ENCODE assay signal across 17 mouse cellular contexts in the genomic region with DNA sequence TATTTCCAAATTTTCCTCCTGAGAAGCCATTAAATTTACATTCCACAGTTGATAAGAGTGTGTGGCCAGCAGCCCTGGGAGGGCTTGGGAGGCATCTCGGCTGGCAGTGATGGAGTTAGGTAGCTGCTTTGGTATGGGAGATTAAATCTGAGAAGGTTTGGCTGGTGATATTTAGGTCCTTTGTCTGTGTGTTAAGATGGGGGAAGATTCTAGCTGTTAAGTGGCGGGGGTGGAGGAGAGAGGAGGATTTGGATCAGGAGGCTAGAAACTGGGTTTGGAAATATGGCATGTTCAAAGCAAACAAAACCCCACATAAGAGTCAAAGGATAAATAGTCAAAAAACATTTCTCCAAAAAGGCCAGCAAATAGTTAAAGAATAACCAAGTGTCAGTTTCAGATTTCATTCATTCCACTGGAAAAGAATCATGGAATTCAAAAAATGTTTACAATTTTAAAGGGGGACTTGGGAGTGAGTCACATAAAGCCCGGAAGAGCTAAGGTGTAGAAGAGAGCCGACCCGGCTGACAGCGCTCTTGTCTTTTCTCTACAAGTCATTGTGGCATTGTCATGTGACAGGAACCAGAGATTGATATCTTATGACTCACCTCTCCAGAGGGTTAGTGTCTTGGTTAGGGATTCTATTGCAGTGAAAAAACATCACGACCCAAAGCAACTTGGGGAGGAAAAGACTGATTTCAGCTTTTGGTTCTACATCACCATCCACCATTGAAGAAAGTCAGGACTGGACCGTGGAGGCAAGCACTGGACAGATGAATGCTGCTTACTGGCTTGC. TPM values are rescaled to one million over a fixed set of nuclear protein-coding genes. Genes with fewer than 3 reads are reported as not detected.
DNase-seq lines count a peak whose midpoint lies in the region; ATAC-seq and TF ChIP-seq lines count a peak whose summit lies in the region.
"Had no signal": no experiment of that assay in that cellular context is flagged by ENCODE, and none has a peak within 500 bp of the region (broad histone marks: within the 10 kb centered on the region; RNA-seq: fewer than 3 reads in every experiment).

No protein-coding gene starts in this region.

- ATAC-seq in CD4-positive, CD25-positive, alpha-beta regulatory T cell, adult 4 months: peak; percentile 100
- ATAC-seq in activated CD4-positive, CD25-positive, alpha-beta regulatory T cell, adult 4 months: peak; percentile 100

- peak overlapping the region; percentile 70 for H3K4me2 ChIP-seq in myocyte (ENCODE audit: low read depth)

- TF ChIP-seq POLR2A in myocyte (IDR thresholded peaks at IDR 0.05; ENCODE audit: insufficient read length, low read depth): no peak

- no peaks in the 10 kb centered on the region for H3K36me3 ChIP-seq in myocyte (ENCODE audit: control insufficient read depth, insufficient read depth)
- H3K36me3 ChIP-seq: limb, embryonic 10.5 days had no signal

- peak overlapping the region; percentile 63; the same call in 1 of the 2 replicates for H3K27ac ChIP-seq in left cerebral cortex, adult 2 months
- H3K27ac ChIP-seq: limb, embryonic 10.5 days; stomach, postnatal 0 days had no signal

- H3ac ChIP-seq in myocyte (ENCODE audit: control insufficient read depth, insufficient read length): no peak overlapping the region

- H3K4me3 ChIP-seq in left cerebral cortex, adult 2 months: no peak overlapping the region
- H3K4me3 ChIP-seq in myocyte: no peak overlapping the region
- H3K4me3 ChIP-seq: limb, embryonic 10.5 days had no signal

- DNase-seq in left cerebral cortex, adult 2 months (ENCODE audit: extremely low spot score in 1 of 2, low spot score in 2 of 2): no peak
- DNase-seq in left cerebral cortex, adult 8-10 months (ENCODE audit: low spot score in 2 of 2): no peak
- DNase-seq in layer of hippocampus, postnatal 25 days (ENCODE audit: extremely low spot score in 1 of 2, low spot score in 1 of 2): no peak
- DNase-seq in layer of hippocampus, adult 8-10 months (ENCODE audit: low spot score in 2 of 2): no peak
- DNase-seq: adrenal gland, postnatal 10 days; embryo, embryonic 11 days; heart, adult 18-20 months; heart, postnatal 4 days; kidney, adult 11 months; spleen, adult 18-20 months; thymus, postnatal 36 days had no signal

- no peak for TF ChIP-seq CTCF in left cerebral cortex, adult 2 months (IDR thresholded peaks at IDR 0.05)

- intact Hi-C loops in left cerebral cortex, adult 2 months (cut with DNase I): no loop called here

- no peaks in the 10 kb centered on the region for H3K79me2 ChIP-seq in myocyte (ENCODE audit: control insufficient read depth, insufficient read depth)

- H3K27me3 ChIP-seq in myocyte (ENCODE audit: control insufficient read depth, insufficient read depth, insufficient read length): no peaks in the 10 kb centered on the region

TF ChIP-seq in myocyte, 11 proteins besides CTCF, POLR2A, EP300 and RAD21:
- TF ChIP-seq TCF3 (IDR thresholded peaks at IDR 0.05; ENCODE audit: insufficient read length, low read depth): no peak
- peak; percentile 93 for TF ChIP-seq USF1 (IDR thresholded peaks at IDR 0.05; ENCODE audit: low read depth)

RNA-seq across cellular contexts. Expression of a gene that starts 36.1 kb away (rescaled TPM):
- total RNA-seq in left cerebral cortex, adult 2 months (2021): 10 to 100 TPM; 12.6 to 13.2 TPM
- total RNA-seq in left cerebral cortex, adult 8-10 months (2022): 10 to 100 TPM; 18.6 to 34.2 (median 26.6) TPM
- polyA plus RNA-seq in CD4-positive, CD25-positive, alpha-beta regulatory T cell, adult 4 months (2017; shearing (Covaris generic)): 10 to 100 TPM; 11.9 to 19.7 TPM
- polyA plus RNA-seq in activated CD4-positive, CD25-positive, alpha-beta regulatory T cell, adult 4 months (2017; shearing (Covaris generic)): 10 to 100 TPM; 11.0 to 23.3 TPM
- polyA plus RNA-seq in myocyte (2012; fragmentation: generic; extraction: Trizol): 68.1 TPM
- total RNA-seq in layer of hippocampus, postnatal 25 days (2021): 10 to 100 TPM; 17.1 to 18.6 TPM
- total RNA-seq in layer of hippocampus, adult 8-10 months (2022): 10 to 100 TPM; 24.9 to 58.2 (median 39.9) TPM
- total RNA-seq: megakaryocyte-erythroid progenitor cell, adult 5-6 weeks had no signal
